Mouse (Mus musculus) c-Kit-positive CD71-positive TER-119-negative erythroid progenitor cells, embryonic 14.5 days (primary cell): ENCODE data around the gene Flt1.

ENCODE experiments used
- DNase-seq: peaks from one replicate; pipeline ENCODE4 v3.0.0-alpha.2; 2013; ENCODE audit warnings: low read depth

Gene Flt1

GRCm38 (mm10) chr5:147549016-147549755 is 176.6 kb downstream of the Flt1 start:
- no peak for DNase-seq

- DNase-seq: no peak
Observed at GRCm38 (mm10) chr5:147545731-147546241, 180.0 kb downstream of the Flt1 start.

GRCm38 (mm10) chr5:147542291-147542690 is 183.5 kb downstream of the Flt1 start:
- no peak for DNase-seq

GRCm38 (mm10) chr5:147539815-147540214 is 186.0 kb downstream of the Flt1 start:
- no peak for DNase-seq

GRCm38 (mm10) chr5:147539409-147539808 is 186.4 kb downstream of the Flt1 start:
- DNase-seq: no peak

GRCm38 (mm10) chr5:147532031-147532430 is 193.8 kb downstream of the Flt1 start:
- DNase-seq: no peak

- no peak for DNase-seq
Observed at GRCm38 (mm10) chr5:147527788-147528187, 198.0 kb downstream of the Flt1 start.

- DNase-seq: no peak
Observed at GRCm38 (mm10) chr5:147527006-147527405, 198.8 kb downstream of the Flt1 start.
